Mouse (Mus musculus): ENCODE results near the gene Cd300ld.

- no peak for TF ChIP-seq CTCF (IDR thresholded peaks at IDR 0.05; ENCODE audit: low read depth)
- TF ChIP-seq EP300 (IDR thresholded peaks at IDR 0.05; ENCODE audit: low read depth), result no peak
Observed at GRCm38 (mm10) chr11:115004070-115004469, 14.3 kb upstream of the Cd300ld start.
